Comparison of ENCODE assay signal across 24 mouse cellular contexts in genomic region chr12:90013958-90014357, GRCm38 (mm10).
"Had no signal": no experiment of that assay in that cellular context is flagged by ENCODE, and none has a peak within 500 bp of the region (broad histone marks: within the 10 kb centered on the region; RNA-seq: fewer than 3 reads in every experiment).

No protein-coding gene starts in this region.

- DNase-seq: kidney, adult 2 months; kidney, postnatal 25 days; layer of hippocampus, adult 9-11 months; liver; lung, adult 18-20 months; lung, postnatal 10 days; lung, postnatal 36 days; midbrain, embryonic 14.5 days; right cerebral cortex, adult 18-20 months; right cerebral cortex, postnatal 14 days; right cerebral cortex, postnatal 4 days; thymus, postnatal 36 days had no signal

- H3K36me3 ChIP-seq: limb, embryonic 10.5 days; limb, embryonic 13.5 days; liver, embryonic 12.5 days; liver, embryonic 15.5 days; lung, embryonic 15.5 days; midbrain, embryonic 10.5 days; neural tube, embryonic 12.5 days; neural tube, embryonic 15.5 days had no signal

- H3K4me2 ChIP-seq: limb, embryonic 13.5 days; liver, embryonic 12.5 days; liver, embryonic 15.5 days; lung, embryonic 15.5 days; neural tube, embryonic 12.5 days; neural tube, embryonic 15.5 days had no signal

- H3K9me3 ChIP-seq: limb, embryonic 10.5 days; limb, embryonic 13.5 days; liver, embryonic 12.5 days; liver, embryonic 15.5 days; lung, embryonic 15.5 days; megakaryocyte, embryonic 14.5 days; midbrain, embryonic 10.5 days; neural tube, embryonic 12.5 days; neural tube, embryonic 15.5 days had no signal

- H3K27me3 ChIP-seq: limb, embryonic 13.5 days; liver, embryonic 12.5 days; liver, embryonic 15.5 days; lung, embryonic 15.5 days; megakaryocyte, embryonic 14.5 days; neural tube, embryonic 12.5 days; neural tube, embryonic 15.5 days had no signal

- H3K9ac ChIP-seq: limb, embryonic 13.5 days; liver, embryonic 12.5 days; liver, embryonic 15.5 days; lung, embryonic 15.5 days; neural tube, embryonic 12.5 days; neural tube, embryonic 15.5 days had no signal

- ATAC-seq: liver, embryonic 12.5 days had no signal

- H3K4me1 ChIP-seq: limb, embryonic 10.5 days; limb, embryonic 13.5 days; liver, embryonic 12.5 days; liver, embryonic 15.5 days; lung, embryonic 15.5 days; megakaryocyte, embryonic 14.5 days; midbrain, embryonic 10.5 days; neural tube, embryonic 12.5 days; neural tube, embryonic 15.5 days had no signal

- H3K4me3 ChIP-seq: layer of hippocampus, adult 2 months; limb, embryonic 10.5 days; limb, embryonic 13.5 days; liver, embryonic 12.5 days; liver, embryonic 15.5 days; lung, embryonic 15.5 days; megakaryocyte, embryonic 14.5 days; midbrain, embryonic 10.5 days; neural tube, embryonic 12.5 days; neural tube, embryonic 15.5 days had no signal

- H3K27ac ChIP-seq: kidney, postnatal 0 days; layer of hippocampus, adult 2 months; limb, embryonic 10.5 days; limb, embryonic 13.5 days; liver, embryonic 12.5 days; liver, embryonic 15.5 days; lung, embryonic 15.5 days; midbrain, embryonic 10.5 days; neural tube, embryonic 12.5 days; neural tube, embryonic 15.5 days; stomach, postnatal 0 days had no signal
